Mouse (Mus musculus) kidney, postnatal 0 days (tissue): ENCODE results near the gene Gm20388. TPM values are rescaled to one million over a fixed set of nuclear protein-coding genes. Genes with fewer than 3 reads are reported as not detected.

Experiments used
- ATAC-seq: fragments of 200-750 bp; cut with Nextera tagmentation; replicated peaks from 2 replicates; pipeline ENCODE4 v1.8.0; 2017; ENCODE audit warnings: low read depth, moderate number of reproducible peaks, moderate TSS enrichment, moderate library complexity; ENCODE audit not compliant: low FRiP score
- DNase-seq: peaks from one replicate; pipeline ENCODE4 v3.0.0-alpha.2; 2016; ENCODE audit warnings: low spot score
- H3K27ac ChIP-seq: fragments of 300-500 bp; sonication (generic); 2 replicates; pipeline ENCODE4 v1.5.1; 2014; ENCODE audit warnings: mild to moderate bottlenecking
- H3K27me3 ChIP-seq: fragments of 300-500 bp; sonication (generic); 2 replicates; pipeline ENCODE4 v1.6.1; 2014; ENCODE audit warnings: low read length, mixed read lengths; ENCODE audit not compliant: insufficient read depth
- H3K36me3 ChIP-seq: fragments of 300-500 bp; sonication (generic); 2 replicates; pipeline ENCODE4 v1.6.1; 2014; ENCODE audit warnings: low read length, mixed read lengths; ENCODE audit not compliant: insufficient read depth
- H3K4me1 ChIP-seq: fragments of 300-500 bp; sonication (generic); replicated peaks from 2 replicates; pipeline ENCODE4 v1.6.1; 2014; ENCODE audit warnings: antibody characterized with exemption, low read length, mixed read lengths; ENCODE audit not compliant: insufficient read depth
- H3K4me2 ChIP-seq: fragments of 300-500 bp; sonication (generic); 2 replicates; pipeline ENCODE4 v1.6.1; 2014; ENCODE audit warnings: mild to moderate bottlenecking, low read length, moderate library complexity, mixed read lengths
- H3K4me3 ChIP-seq: fragments of 300-500 bp; sonication (generic); replicated peaks from 2 replicates; pipeline ENCODE4 v1.5.1; 2014; ENCODE audit warnings: low read depth, low read length
- H3K9ac ChIP-seq: fragments of 300-500 bp; sonication (generic); 2 replicates; pipeline ENCODE4 v1.6.1; 2014; ENCODE audit warnings: low read depth, low read length
- H3K9me3 ChIP-seq: fragments of 300-500 bp; sonication (generic); replicated peaks from 2 replicates; pipeline ENCODE4 v1.6.1; 2016; ENCODE audit warnings: low read length, inconsistent platforms, mixed read lengths
- CTCF ChIP-seq: IDR thresholded peaks from 2 replicates; pipeline ENCODE4 v1.5.1; 2016; ENCODE audit warnings: antibody characterized with exemption, low read depth, mild to moderate bottlenecking, moderate library complexity
- WGBS: fragments of 180-500 bp; shearing (Covaris S2); extraction: QIAGEN DNeasy Blood & Tissue Kit; methylation state at CpG from one replicate; pipeline ENCODE4 v1.1.7; 2014; 5-methylcytosine and 5-hydroxymethylcytosine counted together
- polyA plus RNA-seq: library from polyadenylated mRNA; unstranded; fragments of >200 nt; fragmentation: Nextera tagmentation; extraction: Ambion mirVana; gene quantifications from 2 replicates; pipeline ENCODE4 v1.2.1, GENCODE M21; 2015

Gene Gm20388
- polyA plus RNA-seq, 1 experiment from 2014 or later = not detected

DNA sequence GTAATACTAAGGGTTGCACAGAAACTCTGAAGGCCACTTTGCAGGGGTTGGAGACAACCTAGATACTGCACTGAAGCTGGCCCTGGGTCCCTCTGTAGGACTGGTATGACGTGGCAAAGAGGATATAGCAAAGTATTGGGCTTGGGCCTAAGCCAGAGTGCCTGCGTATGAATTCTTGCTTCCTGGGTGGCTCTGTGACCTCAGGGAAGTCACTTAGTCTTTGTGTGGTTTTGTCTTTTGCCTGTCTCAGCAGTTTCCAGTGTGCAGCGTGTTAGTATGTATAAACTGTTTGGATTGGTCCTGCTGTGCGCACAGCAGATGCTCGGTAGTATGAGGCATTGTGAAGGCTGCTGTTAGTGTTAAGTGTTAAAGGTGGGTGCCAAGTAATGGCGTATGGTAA is 4331.6 kb downstream of the Gm20388 start:
- no peaks in the 10 kb centered on the region for H3K36me3 ChIP-seq
- TF ChIP-seq CTCF = no peak
- H3K9me3 ChIP-seq = no peaks in the 10 kb centered on the region; the same call in 1 of the 2 replicates
- no peaks in the 10 kb centered on the region for H3K4me1 ChIP-seq
- no peak overlapping the region for H3K9ac ChIP-seq
- H3K4me3 ChIP-seq = no peak overlapping the region
- no peaks in the 10 kb centered on the region for H3K27me3 ChIP-seq
- WGBS = 78% methylated on average over 6 of the region's 6 CpGs
- no peak overlapping the region for H3K27ac ChIP-seq
- H3K4me2 ChIP-seq = no peak overlapping the region
- DNase-seq (peak; percentile 18), ATAC-seq (no peak)

DNA sequence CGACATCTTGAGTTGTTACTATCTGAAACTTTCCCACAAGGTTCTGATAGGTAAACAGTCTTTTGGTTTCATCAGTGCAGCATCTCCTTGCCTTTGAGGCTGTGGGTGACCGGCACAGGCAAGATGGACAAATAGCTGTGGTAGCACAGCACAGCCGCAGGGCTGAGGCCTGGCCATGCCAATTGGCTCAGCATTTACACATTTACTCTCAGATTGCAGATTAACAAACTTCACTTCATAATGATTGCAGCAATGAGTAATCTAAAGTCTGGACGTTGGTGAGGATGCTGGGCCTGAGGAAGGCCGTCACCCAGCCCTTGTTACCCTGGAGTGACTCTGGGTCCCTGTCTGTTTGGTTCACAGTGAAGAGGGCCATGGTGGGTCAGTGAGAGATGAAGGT is 4332.3 kb downstream of the Gm20388 start:
- ATAC-seq (no peak), DNase-seq (no peak)
- no peaks in the 10 kb centered on the region for H3K36me3 ChIP-seq
- WGBS = 84% methylated on average over 5 of the region's 5 CpGs
- H3K4me1 ChIP-seq = no peaks in the 10 kb centered on the region
- no peak overlapping the region for H3K27ac ChIP-seq
- H3K9me3 ChIP-seq = no peaks in the 10 kb centered on the region; the same call in 1 of the 2 replicates
- no peak overlapping the region for H3K4me3 ChIP-seq
- H3K27me3 ChIP-seq = no peaks in the 10 kb centered on the region
- no peak overlapping the region for H3K4me2 ChIP-seq
- H3K9ac ChIP-seq = no peak overlapping the region
- no peak for TF ChIP-seq CTCF

DNA sequence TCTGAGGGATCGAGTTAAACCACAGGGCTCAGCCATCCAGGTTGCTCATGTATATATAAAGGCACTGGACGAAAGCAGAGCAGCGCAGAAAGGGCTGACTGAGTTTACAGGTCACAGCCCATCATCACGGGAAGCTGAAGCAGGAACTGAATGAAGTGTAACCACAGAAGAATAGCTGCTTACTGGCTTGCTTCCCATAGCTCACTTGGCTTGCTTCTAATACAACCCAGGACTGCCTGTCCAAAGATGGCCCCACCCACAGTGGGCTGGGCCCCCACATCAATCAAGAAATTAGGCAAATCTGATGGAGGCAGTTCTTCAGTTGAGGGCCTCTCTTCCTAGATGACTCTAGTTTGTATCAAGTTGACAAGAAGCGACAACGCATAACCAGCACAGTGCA is 4336.9 kb downstream of the Gm20388 start:
- no peak for TF ChIP-seq CTCF
- DNase-seq (no peak), ATAC-seq (no peak)
- no peaks in the 10 kb centered on the region; the same call in 1 of the 2 replicates for H3K9me3 ChIP-seq
- H3K27me3 ChIP-seq = no peaks in the 10 kb centered on the region
- H3K36me3 ChIP-seq = no peaks in the 10 kb centered on the region
- no peak overlapping the region for H3K4me3 ChIP-seq
- WGBS = 63% methylated on average over 6 of the region's 6 CpGs
- no peak overlapping the region for H3K9ac ChIP-seq
- H3K27ac ChIP-seq = no peak overlapping the region
- no peak overlapping the region for H3K4me2 ChIP-seq
- peaks cover 19% of the 10 kb centered on the region for H3K4me1 ChIP-seq

DNA sequence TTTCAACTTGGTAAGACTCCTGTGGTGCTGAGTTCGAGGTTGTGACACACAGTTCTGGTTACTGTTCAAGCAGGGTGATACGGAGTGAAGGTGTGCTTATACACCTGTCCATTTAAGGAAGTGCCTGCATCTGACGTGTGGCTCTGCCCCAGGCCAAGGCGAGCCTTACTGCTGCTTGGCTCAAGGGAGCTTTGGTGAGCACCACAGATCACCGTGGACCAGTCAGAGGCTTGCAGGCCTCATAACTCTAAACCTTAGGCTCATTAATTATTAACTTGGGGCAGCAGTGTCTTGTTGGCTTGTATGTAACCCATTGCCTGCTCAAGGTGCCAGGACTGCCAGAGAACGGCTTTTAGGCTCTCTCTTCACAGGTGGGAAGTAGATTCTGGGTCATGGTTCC is 4338.0 kb downstream of the Gm20388 start:
- ATAC-seq (peak; percentile 41), DNase-seq (peak; percentile 23)
- no peaks in the 10 kb centered on the region for H3K27me3 ChIP-seq
- no peak overlapping the region for H3K4me3 ChIP-seq
- H3K9me3 ChIP-seq = no peaks in the 10 kb centered on the region; the same call in 1 of the 2 replicates
- no peak overlapping the region for H3K27ac ChIP-seq
- H3K9ac ChIP-seq = no peak overlapping the region
- 71% methylated on average over 6 of the region's 6 CpGs for WGBS
- no peak for TF ChIP-seq CTCF
- H3K4me1 ChIP-seq = peaks cover 22% of the 10 kb centered on the region
- H3K36me3 ChIP-seq = no peaks in the 10 kb centered on the region
- H3K4me2 ChIP-seq = no peak overlapping the region

DNA sequence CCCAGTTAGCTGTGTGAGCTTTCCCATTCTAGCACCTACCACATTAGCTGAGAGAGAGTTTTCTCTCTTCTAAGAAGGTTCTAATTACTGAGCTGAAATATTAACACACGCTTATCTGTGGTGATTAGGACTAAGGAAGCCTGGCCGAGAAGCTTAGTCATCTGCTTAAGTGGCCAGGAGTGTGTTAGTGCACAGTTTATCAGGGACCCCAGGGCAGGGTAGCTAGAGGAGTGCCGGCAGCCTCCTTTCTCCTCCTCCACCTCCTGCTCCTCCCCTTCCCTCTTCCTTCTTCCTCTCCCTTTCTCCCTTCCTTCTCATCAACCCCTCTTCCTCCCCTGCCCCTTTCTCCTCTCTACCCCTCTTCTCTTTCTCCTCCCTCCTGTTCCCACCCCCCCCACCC is 4339.6 kb downstream of the Gm20388 start:
- H3K4me2 ChIP-seq = no peak overlapping the region
- no peak for TF ChIP-seq CTCF
- H3K27me3 ChIP-seq = no peaks in the 10 kb centered on the region
- DNase-seq (no peak), ATAC-seq (no peak)
- 26% methylated on average over 3 of the region's 3 CpGs for WGBS
- H3K4me3 ChIP-seq = no peak overlapping the region
- no peak overlapping the region for H3K9ac ChIP-seq
- H3K9me3 ChIP-seq = no peaks in the 10 kb centered on the region
- H3K27ac ChIP-seq = no peak overlapping the region
- peaks cover 23% of the 10 kb centered on the region for H3K4me1 ChIP-seq
- no peaks in the 10 kb centered on the region for H3K36me3 ChIP-seq

DNA sequence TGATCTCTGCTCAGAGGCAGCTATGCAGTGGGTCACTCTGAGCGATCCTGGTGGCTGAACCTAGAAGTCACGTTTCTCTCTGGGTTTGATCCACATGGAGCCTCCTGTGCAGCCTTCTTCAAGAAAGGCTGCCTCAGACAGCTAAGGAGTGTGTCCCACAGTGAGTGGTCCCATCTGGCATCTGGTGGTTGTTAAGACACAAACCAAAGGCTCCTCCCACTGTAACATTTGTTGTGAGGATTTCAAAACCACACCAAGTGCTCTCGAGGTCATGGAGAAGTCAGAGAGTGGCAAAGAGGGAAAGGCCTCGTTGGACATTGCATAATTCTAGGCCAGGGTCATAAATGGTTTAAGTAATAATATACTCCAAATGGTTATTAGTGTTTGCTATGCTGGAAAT is 4340.1 kb downstream of the Gm20388 start:
- no peak overlapping the region for H3K9ac ChIP-seq
- ATAC-seq = no peak

DNA sequence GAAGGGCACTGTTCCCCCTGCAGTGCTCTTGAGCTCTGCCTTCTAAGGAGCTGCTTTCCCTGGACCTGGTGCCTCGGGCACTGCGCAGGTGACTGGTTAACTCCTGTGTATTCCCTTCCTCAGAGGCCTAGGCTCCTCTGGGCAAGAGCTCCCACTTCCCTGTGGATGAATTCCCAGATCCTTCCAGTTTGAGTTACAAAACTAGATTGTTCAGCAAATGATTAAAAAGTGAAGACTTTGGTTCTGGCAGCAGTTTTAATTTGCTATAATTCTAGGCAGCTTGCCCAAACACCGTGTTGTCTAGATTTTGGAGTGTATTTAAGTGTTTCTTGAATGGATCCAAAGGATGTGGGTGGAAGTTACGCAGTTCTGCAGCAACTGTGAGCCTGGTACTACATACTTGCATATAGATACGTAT is 4341.9 kb downstream of the Gm20388 start:
- Histone ChIP-seq H3K4me3 (no peak overlapping the region), H3K27ac (peak overlapping the region; percentile 25; the same call in 1 of the 2 replicates), H3K4me1 (peaks cover 30% of the 10 kb centered on the region), H3K4me2 (no peak overlapping the region), H3K36me3 (no peaks in the 10 kb centered on the region), H3K27me3 (no peaks in the 10 kb centered on the region), H3K9ac (no peak overlapping the region), H3K9me3 (no peaks in the 10 kb centered on the region)
- no peak for TF ChIP-seq CTCF
- DNase-seq (no peak), ATAC-seq (no peak)
- 71% methylated on average over 5 of the region's 5 CpGs for WGBS

More for the DNA sequence above, 4340.1 kb downstream of the Gm20388 start:
- Histone ChIP-seq H3K4me1 (peaks cover 23% of the 10 kb centered on the region), H3K9me3 (no peaks in the 10 kb centered on the region), H3K4me2 (no peak overlapping the region), H3K36me3 (no peaks in the 10 kb centered on the region), H3K27ac (no peak overlapping the region; the same call in 1 of the 2 replicates), H3K4me3 (no peak overlapping the region), H3K27me3 (no peaks in the 10 kb centered on the region)
- DNase-seq = peak; percentile 70
- 12% methylated on average over 4 of the region's 4 CpGs for WGBS
- no peak for TF ChIP-seq CTCF
